Mouse (Mus musculus) kidney, embryonic 14.5 days (tissue): ENCODE measurements around the gene Vars. TPM values are rescaled to one million over a fixed set of nuclear protein-coding genes. Genes with fewer than 3 reads are reported as not detected.
"Not testable (repeated sequence)": the region's sequence is repeated elsewhere in the genome, so short reads cannot be mapped to it uniquely, and the experiment has no call there.

Source experiments
- ATAC-seq: fragments of 200-750 bp; cut with Nextera tagmentation; 2 replicates; pipeline ENCODE4 v1.8.0; 2017; ENCODE audit warnings: moderate number of reproducible peaks, mild to moderate bottlenecking, moderate TSS enrichment, moderate library complexity; ENCODE audit not compliant: low FRiP score, low TSS enrichment
- H3K27ac ChIP-seq: fragments of 300-500 bp; sonication (generic); 2 replicates; pipeline ENCODE4 v1.5.1; 2014; ENCODE audit warnings: low read depth, mild to moderate bottlenecking, low read length, moderate library complexity, mixed read lengths
- H3K27me3 ChIP-seq: fragments of 300-500 bp; sonication (generic); 2 replicates; pipeline ENCODE4 v1.6.1; 2014; ENCODE audit warnings: mild to moderate bottlenecking, low read length; ENCODE audit not compliant: control insufficient read depth, insufficient read depth
- H3K36me3 ChIP-seq: fragments of 300-500 bp; sonication (generic); 2 replicates; pipeline ENCODE4 v1.6.1; 2014; ENCODE audit warnings: low read length, mixed read lengths; ENCODE audit not compliant: control insufficient read depth, insufficient read depth
- H3K4me1 ChIP-seq: fragments of 300-500 bp; sonication (generic); 2 replicates; pipeline ENCODE4 v1.6.1; 2014; ENCODE audit warnings: low read length, mixed read lengths; ENCODE audit not compliant: control insufficient read depth, insufficient read depth
- H3K4me2 ChIP-seq: fragments of 300-500 bp; sonication (generic); replicated peaks from 2 replicates; pipeline ENCODE4 v1.6.1; 2014; ENCODE audit warnings: low read depth, mild to moderate bottlenecking, low read length
- H3K4me3 ChIP-seq: fragments of 300-500 bp; sonication (generic); 2 replicates; pipeline ENCODE4 v1.5.1; 2014; ENCODE audit warnings: mild to moderate bottlenecking, low read length
- H3K9ac ChIP-seq: fragments of 300-500 bp; sonication (generic); 2 replicates; pipeline ENCODE4 v1.6.1; 2014; ENCODE audit warnings: low read depth, mild to moderate bottlenecking, low read length, moderate library complexity
- H3K9me3 ChIP-seq: fragments of 300-500 bp; sonication (generic); 2 replicates; pipeline ENCODE4 v1.6.1; 2016; ENCODE audit warnings: low read length; ENCODE audit not compliant: control insufficient read depth
- WGBS: fragments of 180-500 bp; shearing (Covaris S2); extraction: QIAGEN DNeasy Blood & Tissue Kit; methylation state at CpG from one replicate; pipeline ENCODE4 v1.1.7; 2014; 5-methylcytosine and 5-hydroxymethylcytosine counted together
- polyA plus RNA-seq: library from polyadenylated mRNA; unstranded; fragments of >200 nt; fragmentation: Nextera tagmentation; extraction: Ambion mirVana; gene quantifications from 2 replicates; pipeline ENCODE4 v1.2.1, GENCODE M21; 2014

Vars gene
- polyA plus RNA-seq, 1 experiment from 2014 or later, result 137 TPM

DNA sequence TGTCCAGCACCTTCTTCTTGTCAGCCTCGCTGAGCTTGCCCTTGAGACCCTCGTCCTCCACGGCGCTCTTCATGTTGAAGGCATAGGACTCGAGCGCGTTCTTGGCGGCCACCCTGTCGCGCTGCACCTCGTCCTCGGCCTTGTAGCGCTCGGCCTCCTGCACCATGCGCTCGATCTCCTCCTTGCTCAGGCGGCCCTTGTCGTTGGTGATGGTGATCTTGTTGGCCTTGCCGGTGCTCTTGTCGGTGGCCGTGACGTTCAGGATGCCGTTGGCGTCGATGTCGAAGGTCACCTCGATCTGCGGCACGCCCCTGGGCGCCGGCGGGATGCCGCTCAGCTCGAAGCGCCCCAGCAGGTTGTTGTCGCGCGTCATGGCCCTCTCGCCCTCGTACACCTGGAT, 43.5 kb upstream of the Vars start:
- H3K9ac ChIP-seq, H3K27me3 ChIP-seq, H3K9me3 ChIP-seq, H3K4me1 ChIP-seq, ATAC-seq, H3K4me3 ChIP-seq, H3K27ac ChIP-seq, H3K36me3 ChIP-seq, H3K4me2 ChIP-seq: not testable (repeated sequence)
- 17% methylated on average over 29 of the region's 40 CpGs for WGBS

DNA sequence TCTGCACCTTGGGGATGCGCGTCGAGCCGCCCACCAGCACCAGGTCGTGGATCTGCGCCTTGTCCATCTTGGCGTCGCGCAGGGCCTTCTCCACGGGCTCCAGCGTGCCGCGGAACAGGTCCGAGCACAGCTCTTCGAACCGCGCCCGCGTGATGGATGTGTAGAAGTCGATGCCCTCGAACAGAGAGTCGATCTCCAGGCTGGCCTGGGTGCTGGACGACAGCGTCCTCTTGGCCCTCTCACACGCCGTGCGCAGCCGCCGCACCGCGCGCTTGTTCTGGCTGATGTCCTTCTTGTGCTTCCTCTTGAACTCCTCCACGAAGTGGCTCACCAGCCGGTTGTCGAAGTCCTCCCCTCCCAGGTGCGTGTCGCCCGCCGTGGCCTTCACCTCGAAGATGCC, 42.8 kb upstream of the Vars start:
- not testable (repeated sequence) for H3K9me3 ChIP-seq, H3K4me3 ChIP-seq, H3K4me1 ChIP-seq, H3K27ac ChIP-seq, H3K27me3 ChIP-seq, H3K4me2 ChIP-seq, H3K9ac ChIP-seq, ATAC-seq, H3K36me3 ChIP-seq
- WGBS, result 36% methylated on average over 23 of the region's 40 CpGs

DNA sequence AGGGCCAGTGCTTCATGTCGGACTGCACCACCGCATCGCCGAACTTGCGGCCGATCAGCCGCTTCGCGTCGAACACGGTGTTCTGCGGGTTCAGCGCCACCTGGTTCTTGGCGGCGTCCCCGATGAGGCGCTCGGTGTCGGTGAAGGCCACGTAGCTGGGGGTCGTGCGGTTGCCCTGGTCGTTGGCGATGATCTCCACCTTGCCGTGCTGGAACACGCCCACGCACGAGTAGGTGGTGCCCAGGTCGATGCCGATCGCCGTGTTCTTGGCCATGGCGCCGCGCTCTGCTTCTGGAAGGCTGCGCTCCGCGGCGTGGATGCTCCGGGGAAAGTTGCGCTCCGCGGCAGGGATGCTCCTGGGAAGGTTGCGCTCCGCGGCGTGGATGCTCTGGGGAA, 42.1 kb upstream of the Vars start:
- Histone ChIP-seq H3K4me2 (peak overlapping the region; percentile 46), H3K4me3 (peak overlapping the region; percentile 47)
- not testable (repeated sequence) for H3K9me3 ChIP-seq, H3K4me1 ChIP-seq, H3K27ac ChIP-seq, H3K27me3 ChIP-seq, H3K36me3 ChIP-seq, H3K9ac ChIP-seq
- WGBS, result 3% methylated on average over 19 of the region's 47 CpGs
- ATAC-seq, result peak; percentile 26; the same call in 1 of the 2 replicates

DNA sequence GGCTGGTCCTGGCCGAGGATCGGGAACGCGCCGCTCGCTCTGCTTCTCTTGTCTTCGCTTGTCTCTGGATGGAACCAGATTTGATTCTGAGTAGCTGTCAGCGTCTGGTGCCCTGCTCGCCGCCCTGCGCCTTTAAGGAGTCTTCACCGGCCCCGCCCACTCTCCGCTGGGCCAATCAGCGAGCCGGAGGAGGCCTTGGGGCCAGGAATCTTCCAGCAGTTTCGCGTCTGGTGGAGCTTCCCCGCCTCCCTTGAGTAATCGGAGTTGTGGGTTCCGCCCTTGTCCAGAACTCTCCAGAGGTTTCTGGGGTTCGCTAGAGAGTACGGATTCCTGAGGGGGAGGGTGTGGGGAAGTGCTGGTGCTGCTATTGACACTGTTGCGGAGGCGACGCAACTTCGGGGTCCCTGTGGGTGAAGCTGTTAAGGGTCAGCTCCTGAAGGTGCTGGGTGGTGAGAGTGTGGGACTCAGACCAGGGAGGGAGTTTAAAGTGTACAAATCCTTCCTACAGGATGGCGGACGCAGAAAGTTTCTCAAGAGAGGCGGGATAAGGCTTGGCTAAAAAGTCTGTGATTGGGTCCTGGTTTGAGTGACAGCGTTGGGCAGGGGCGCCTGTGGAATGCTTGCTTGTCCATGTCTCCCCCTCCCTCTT, 41.5 kb upstream of the Vars start, which contains the start of gene Hspa1b:
Gene Hspa1b, minus strand, starts transcription at position 109 of the 649 bp plus-strand sequence.
- Histone ChIP-seq H3K4me3 (peak within 1 kb of the TSS; percentile 47), H3K27ac (peak within 1 kb of the TSS; percentile 96), H3K9ac (peak within 1 kb of the TSS; percentile 57; the same call in 1 of the 2 replicates), H3K4me2 (peak within 1 kb of the TSS; percentile 50)
- H3K4me1 ChIP-seq, H3K27me3 ChIP-seq, H3K9me3 ChIP-seq, H3K36me3 ChIP-seq: not testable (repeated sequence)
- ATAC-seq, result peak; percentile 90
- under 1% methylated on average over 27 of the region's 32 CpGs for WGBS

DNA sequence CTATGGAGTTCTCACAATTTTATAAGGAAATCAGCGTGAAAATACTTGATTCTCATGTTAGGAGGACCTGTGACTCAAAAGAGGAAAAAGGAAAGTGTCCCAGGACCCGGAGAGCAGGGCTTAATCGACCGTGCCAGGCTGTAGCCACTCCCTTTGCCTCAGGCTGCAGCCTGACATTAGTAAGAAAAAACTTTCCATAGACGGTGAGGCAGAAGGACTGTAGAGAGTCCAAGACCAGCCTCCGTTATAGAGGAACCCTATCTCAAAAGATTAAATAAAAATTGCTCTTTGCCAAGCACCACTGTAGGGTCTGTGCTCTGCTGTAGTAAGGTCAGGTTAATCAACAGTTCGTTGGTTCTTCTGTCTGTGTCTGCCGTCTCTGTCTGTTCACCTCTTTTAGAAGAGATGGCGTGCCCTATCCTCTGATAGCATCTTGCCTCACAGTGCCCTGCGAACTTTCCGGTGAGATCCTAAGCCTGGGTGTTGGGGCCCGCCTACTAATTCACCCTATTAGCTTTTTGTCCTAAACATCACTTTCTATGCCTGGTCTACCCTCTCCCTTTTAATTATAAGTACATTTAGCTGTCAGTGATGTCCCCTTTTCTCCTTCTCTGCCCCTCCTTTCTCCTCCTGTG, 40.8 kb upstream of the Vars start:
- Histone ChIP-seq H3K9me3 (no peaks in the 10 kb centered on the region), H3K27me3 (no peaks in the 10 kb centered on the region), H3K27ac (peak overlapping the region; percentile 96), H3K36me3 (no peaks in the 10 kb centered on the region), H3K4me2 (peak overlapping the region; percentile 50), H3K9ac (peak overlapping the region; percentile 57; the same call in 1 of the 2 replicates), H3K4me3 (peak overlapping the region; percentile 47), H3K4me1 (peaks cover 11% of the 10 kb centered on the region)
- ATAC-seq, result peak; percentile 6
- 7% methylated on average over 12 of the region's 12 CpGs for WGBS

DNA sequence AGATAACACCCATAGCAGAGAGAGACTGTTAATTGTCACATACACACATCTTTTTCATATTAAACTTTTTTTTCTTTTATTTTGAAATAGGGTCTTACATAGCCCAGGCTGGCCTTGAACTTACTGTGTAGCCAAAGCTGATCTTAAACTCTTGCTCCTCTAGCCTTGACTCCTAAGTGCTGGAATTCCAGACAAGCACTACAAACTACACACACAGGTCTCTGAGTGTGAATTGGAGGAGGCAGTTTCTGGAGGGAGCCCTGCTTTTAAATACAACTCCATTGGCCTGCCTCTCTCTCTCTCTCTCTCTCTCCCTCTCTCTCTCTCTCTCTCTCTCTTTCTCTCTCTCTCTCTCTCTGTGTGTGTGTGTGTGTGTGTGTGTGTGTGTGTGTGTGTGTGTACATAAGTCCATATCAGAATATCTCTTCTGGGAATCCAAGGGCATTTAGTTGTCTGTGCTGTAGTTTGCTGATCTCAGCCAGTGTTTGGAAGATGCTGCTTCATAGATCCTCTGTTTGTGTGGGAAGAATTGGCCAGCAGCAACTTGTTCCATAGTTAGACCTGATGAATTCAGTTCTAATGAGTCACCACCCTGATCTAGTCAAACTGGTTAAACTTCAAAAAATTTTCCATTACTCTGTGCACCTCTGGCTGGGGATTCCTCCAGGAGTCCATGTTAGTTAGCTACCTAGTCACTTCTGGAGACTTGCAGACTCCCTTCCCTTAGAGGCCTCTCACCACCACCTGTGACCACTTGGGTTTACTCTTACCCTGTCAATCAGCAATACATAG, 39.9 kb upstream of the Vars start:
- H3K4me3 ChIP-seq, result no peak overlapping the region
- peaks cover 11% of the 10 kb centered on the region for H3K4me1 ChIP-seq
- no peaks in the 10 kb centered on the region for H3K27me3 ChIP-seq
- H3K9ac ChIP-seq, result no peak overlapping the region
- H3K4me2 ChIP-seq, result no peak overlapping the region
- H3K27ac ChIP-seq, result peak overlapping the region; percentile 24; the same call in 1 of the 2 replicates
- no peak for ATAC-seq
- H3K9me3 ChIP-seq, result no peaks in the 10 kb centered on the region
- H3K36me3 ChIP-seq, result no peaks in the 10 kb centered on the region

DNA sequence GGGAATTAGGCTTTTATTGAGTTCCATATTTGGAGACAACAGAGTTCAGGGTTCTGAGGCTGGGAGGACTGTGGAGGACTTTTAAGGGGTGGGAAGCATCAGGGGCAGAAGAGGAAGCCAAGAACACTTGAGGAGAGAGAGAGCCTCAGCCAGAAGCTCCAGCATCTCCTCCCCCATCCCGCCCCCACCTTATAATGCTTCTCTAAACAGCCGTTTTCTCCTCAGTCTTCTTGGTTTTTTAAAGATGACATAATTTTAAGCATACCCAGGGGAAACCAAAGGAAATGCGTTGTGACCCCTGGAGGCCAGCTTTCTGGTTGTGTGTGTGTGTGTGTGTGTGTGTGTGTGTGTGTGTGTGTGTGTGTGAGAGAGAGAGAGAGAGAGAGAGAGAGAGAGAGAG, 38.7 kb upstream of the Vars start:
- no peak overlapping the region for H3K9ac ChIP-seq
- no peaks in the 10 kb centered on the region for H3K36me3 ChIP-seq
- H3K27me3 ChIP-seq, result no peaks in the 10 kb centered on the region
- no peak for ATAC-seq
- no peaks in the 10 kb centered on the region for H3K9me3 ChIP-seq
- peak overlapping the region; percentile 24; the same call in 1 of the 2 replicates for H3K27ac ChIP-seq
- H3K4me1 ChIP-seq, result peaks cover 11% of the 10 kb centered on the region
- 25% methylated on average over 3 of the region's 3 CpGs for WGBS
- H3K4me3 ChIP-seq, result no peak overlapping the region
- H3K4me2 ChIP-seq, result no peak overlapping the region

DNA sequence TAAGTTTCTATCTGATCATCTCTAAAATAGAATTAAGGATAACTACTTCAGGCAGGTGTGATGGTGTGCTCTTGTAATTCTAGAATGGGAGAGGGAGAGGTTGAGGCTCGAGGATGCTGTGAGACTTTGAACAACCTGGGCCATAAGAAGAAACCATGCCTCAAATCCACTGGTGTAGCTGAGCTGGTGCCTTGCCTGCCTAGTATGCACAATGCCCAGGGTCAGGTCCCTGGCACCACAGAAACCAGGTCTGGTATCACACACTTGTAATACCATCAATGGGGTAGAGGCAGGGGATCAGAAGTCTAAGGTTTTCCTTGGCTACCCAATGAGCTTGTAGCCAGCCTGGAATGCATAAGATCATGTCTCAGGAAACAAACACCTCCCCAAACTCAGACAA, 37.9 kb upstream of the Vars start:
- no peak overlapping the region for H3K27ac ChIP-seq
- ATAC-seq, result no peak
- WGBS, result 57% methylated on average over 1 of the region's 1 CpGs
- H3K9ac ChIP-seq, result no peak overlapping the region
- no peaks in the 10 kb centered on the region for H3K9me3 ChIP-seq
- no peaks in the 10 kb centered on the region for H3K36me3 ChIP-seq
- peaks cover 4% of the 10 kb centered on the region; the same call in 1 of the 2 replicates for H3K27me3 ChIP-seq
- peaks cover 11% of the 10 kb centered on the region for H3K4me1 ChIP-seq
- H3K4me3 ChIP-seq, result no peak overlapping the region
- no peak overlapping the region for H3K4me2 ChIP-seq

DNA sequence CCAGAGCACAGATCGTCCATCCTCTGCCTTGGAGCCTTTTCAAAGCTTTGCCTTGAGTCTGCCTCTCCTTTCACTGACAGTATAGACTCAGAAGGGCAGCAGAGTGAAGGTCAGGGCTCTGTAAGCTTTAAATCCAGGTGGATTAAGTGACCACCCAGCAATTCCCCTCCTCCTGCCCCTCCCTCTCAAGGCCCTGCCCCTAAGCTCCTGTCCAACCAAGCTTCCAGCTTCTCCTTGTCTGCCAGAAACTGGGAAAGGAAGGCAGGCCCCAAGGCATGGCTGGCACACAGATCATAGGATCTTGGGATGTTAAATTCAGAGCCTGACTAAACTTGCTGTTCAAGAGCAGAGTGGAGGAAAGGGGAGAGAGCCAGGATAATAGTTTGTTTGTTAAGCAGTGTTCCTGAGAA, 36.1 kb upstream of the Vars start:
- H3K4me3 ChIP-seq, result no peak overlapping the region
- WGBS, result 10% methylated on average over 1 of the region's 1 CpGs
- peaks cover 11% of the 10 kb centered on the region for H3K4me1 ChIP-seq
- H3K4me2 ChIP-seq, result no peak overlapping the region
- H3K27ac ChIP-seq, result no peak overlapping the region
- no peaks in the 10 kb centered on the region for H3K36me3 ChIP-seq
- ATAC-seq, result no peak
- H3K9me3 ChIP-seq, result no peaks in the 10 kb centered on the region
- 0 out of 2 replicates have a peak overlapping the region, but pooled peaks have one; percentile 8 for H3K9ac ChIP-seq
- H3K27me3 ChIP-seq, result peaks cover 16% of the 10 kb centered on the region
